ENCODE assay signal across 23 mouse cellular contexts in the genomic region with DNA sequence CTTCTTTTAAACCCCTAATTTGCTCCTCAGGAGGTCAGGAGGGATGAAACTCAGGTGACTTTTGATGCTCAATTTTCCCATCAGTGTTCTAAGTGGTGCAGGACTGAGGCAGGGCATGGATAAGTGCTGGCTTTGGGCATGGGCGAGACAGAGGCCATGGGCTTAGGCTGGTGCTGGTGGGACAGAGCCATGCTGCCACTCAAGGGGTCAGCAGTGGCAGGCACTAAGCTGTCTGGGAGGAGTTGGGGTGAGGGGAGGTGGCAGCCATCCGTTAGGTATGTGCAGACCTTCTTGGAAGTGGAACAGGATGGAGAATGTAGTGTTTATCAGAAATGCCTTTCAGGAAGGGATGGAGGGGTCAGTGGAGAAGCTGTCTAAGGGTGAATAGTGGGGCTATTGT.
DNase-seq lines count a peak whose midpoint lies in the region; ATAC-seq and TF ChIP-seq lines count a peak whose summit lies in the region.
"Had no signal": no experiment of that assay in that cellular context is flagged by ENCODE, and none has a peak within 500 bp of the region (broad histone marks: within the 10 kb centered on the region; RNA-seq: fewer than 3 reads in every experiment).

No protein-coding gene starts in this region.

- H3K27me3 ChIP-seq in heart, embryonic 12.5 days (replicated peaks) = no peaks in the 10 kb centered on the region
- H3K27me3 ChIP-seq in midbrain, embryonic 16.5 days (ENCODE audit: control insufficient read depth, insufficient read depth, low read depth, low read length) = no peaks in the 10 kb centered on the region
- H3K27me3 ChIP-seq in midbrain, embryonic 11.5 days (ENCODE audit: control insufficient read depth, insufficient read depth, low read length) = no peaks in the 10 kb centered on the region
- H3K27me3 ChIP-seq: embryonic facial prominence, embryonic 13.5 days; embryonic facial prominence, embryonic 15.5 days; forebrain, embryonic 13.5 days; forebrain, embryonic 15.5 days had no signal

- peaks cover 5% of the 10 kb centered on the region; the same call in 1 of the 2 replicates for H3K9me3 ChIP-seq in heart, embryonic 12.5 days (replicated peaks)
- no peaks in the 10 kb centered on the region for H3K9me3 ChIP-seq in midbrain, embryonic 16.5 days (replicated peaks; ENCODE audit: control insufficient read depth, low read length, poor library complexity, severe bottlenecking)
- no peaks in the 10 kb centered on the region for H3K9me3 ChIP-seq in midbrain, embryonic 11.5 days (ENCODE audit: control insufficient read depth, low read length)
- H3K9me3 ChIP-seq: embryonic facial prominence, embryonic 13.5 days; embryonic facial prominence, embryonic 15.5 days; forebrain, embryonic 13.5 days; forebrain, embryonic 15.5 days had no signal

- H3K4me3 ChIP-seq in heart, embryonic 12.5 days = no peak overlapping the region
- no peak overlapping the region for H3K4me3 ChIP-seq in layer of hippocampus, adult 2 months
- no peak overlapping the region for H3K4me3 ChIP-seq in midbrain, embryonic 16.5 days (ENCODE audit: low read depth, low read length)
- no peak overlapping the region for H3K4me3 ChIP-seq in midbrain, embryonic 11.5 days (ENCODE audit: low read depth, low read length)
- H3K4me3 ChIP-seq: embryonic facial prominence, embryonic 13.5 days; embryonic facial prominence, embryonic 15.5 days; erythroblast, embryonic 14.5 days; forebrain, embryonic 13.5 days; forebrain, embryonic 15.5 days had no signal

- 54% methylated on average over 2 of the region's 2 CpGs for WGBS in heart, embryonic 12.5 days
- WGBS in midbrain, embryonic 16.5 days = 73% methylated on average over 2 of the region's 2 CpGs
- WGBS in midbrain, embryonic 11.5 days = 72% methylated on average over 2 of the region's 2 CpGs

- no peaks in the 10 kb centered on the region for H3K36me3 ChIP-seq in heart, embryonic 12.5 days
- no peaks in the 10 kb centered on the region for H3K36me3 ChIP-seq in midbrain, embryonic 16.5 days (ENCODE audit: control insufficient read depth, insufficient read depth, low read length)
- H3K36me3 ChIP-seq in midbrain, embryonic 11.5 days (ENCODE audit: control insufficient read depth, insufficient read depth, low read length) = no peaks in the 10 kb centered on the region
- H3K36me3 ChIP-seq: embryonic facial prominence, embryonic 13.5 days; embryonic facial prominence, embryonic 15.5 days; forebrain, embryonic 15.5 days had no signal

- H3K4me1 ChIP-seq in heart, embryonic 12.5 days (replicated peaks) = peaks cover 10% of the 10 kb centered on the region
- H3K4me1 ChIP-seq in midbrain, embryonic 16.5 days (ENCODE audit: control insufficient read depth, insufficient read depth, low read length) = no peaks in the 10 kb centered on the region
- no peaks in the 10 kb centered on the region for H3K4me1 ChIP-seq in midbrain, embryonic 11.5 days (ENCODE audit: control insufficient read depth, insufficient read depth, low read length)
- H3K4me1 ChIP-seq: embryonic facial prominence, embryonic 15.5 days; forebrain, embryonic 15.5 days had no signal

- no peak overlapping the region for H3K9ac ChIP-seq in heart, embryonic 12.5 days
- no peak overlapping the region for H3K9ac ChIP-seq in midbrain, embryonic 16.5 days (ENCODE audit: low read depth, low read length)
- no peak overlapping the region for H3K9ac ChIP-seq in midbrain, embryonic 11.5 days (ENCODE audit: low read length)
- H3K9ac ChIP-seq: embryonic facial prominence, embryonic 13.5 days; embryonic facial prominence, embryonic 15.5 days; forebrain, embryonic 13.5 days; forebrain, embryonic 15.5 days had no signal

- DNase-seq in heart, adult 11 months = peak; percentile 72
- no peak for DNase-seq in layer of hippocampus, adult 2 months (ENCODE audit: low spot score in 2 of 2)
- DNase-seq in layer of hippocampus, postnatal 36 days = no peak
- no peak for DNase-seq in midbrain, embryonic 11.5 days (ENCODE audit: low spot score, missing footprints)
- DNase-seq in urinary bladder, postnatal 4 days (ENCODE audit: low spot score in 2 of 2) = peak; percentile 11 to 51
- DNase-seq in urinary bladder, postnatal 25 days (ENCODE audit: low spot score) = no peak
- DNase-seq: adrenal gland, adult 2 months; adrenal gland, postnatal 10 days; adrenal gland, postnatal 25 days; cerebellum, adult 11 months; cerebellum, adult 18-20 months; cerebellum, adult 8-10 months; cerebellum, adult 9-11 months; cerebellum, postnatal 14 days; cerebellum, postnatal 36 days; embryo, embryonic 11 days had no signal

- ATAC-seq in heart, embryonic 12.5 days (ENCODE audit: insufficient number of reproducible peaks, low FRiP score) = no peak
- ATAC-seq in midbrain, embryonic 16.5 days = 0 out of 2 replicates have a peak, but pooled peaks have one; percentile 27
- ATAC-seq in midbrain, embryonic 11.5 days (ENCODE audit: low FRiP score) = no peak
- ATAC-seq: forebrain, embryonic 13.5 days; forebrain, embryonic 15.5 days had no signal

- H3K4me2 ChIP-seq in heart, embryonic 12.5 days = no peak overlapping the region
- H3K4me2 ChIP-seq in midbrain, embryonic 16.5 days (ENCODE audit: low read length) = no peak overlapping the region
- H3K4me2 ChIP-seq in midbrain, embryonic 11.5 days = no peak overlapping the region
- H3K4me2 ChIP-seq: embryonic facial prominence, embryonic 13.5 days; embryonic facial prominence, embryonic 15.5 days; forebrain, embryonic 13.5 days; forebrain, embryonic 15.5 days had no signal

- no peak for TF ChIP-seq CTCF in layer of hippocampus, adult 2 months (conservative IDR thresholded peaks at IDR 0.05)

- no peak overlapping the region for H3K27ac ChIP-seq in heart, embryonic 12.5 days (ENCODE audit: poor library complexity, severe bottlenecking)
- H3K27ac ChIP-seq in layer of hippocampus, adult 2 months = peak overlapping the region; percentile 32; the same call in 1 of the 2 replicates
- no peak overlapping the region for H3K27ac ChIP-seq in midbrain, embryonic 16.5 days (ENCODE audit: low read length)
- no peak overlapping the region for H3K27ac ChIP-seq in midbrain, embryonic 11.5 days (ENCODE audit: low read depth, low read length)
- H3K27ac ChIP-seq: embryonic facial prominence, embryonic 13.5 days; embryonic facial prominence, embryonic 15.5 days; forebrain, embryonic 13.5 days; forebrain, embryonic 15.5 days had no signal

Comparison
In these comparisons a context has a peak if more than half of its experiments do, and no peak if none do; other contexts are left out.
1. DNase-seq: peak in heart, adult 11 months (single experiment) and urinary bladder, postnatal 4 days (2 of 2); none in layer of hippocampus, adult 2 months (0 of 2), layer of hippocampus, postnatal 36 days (0 of 2), midbrain, embryonic 11.5 days (single experiment) and urinary bladder, postnatal 25 days (single experiment).